Mouse (Mus musculus) thymus, postnatal 0 days (tissue): ENCODE results near the gene Mad2l1. TPM values are rescaled to one million over a fixed set of nuclear protein-coding genes. Genes with fewer than 3 reads are reported as not detected.
A peak's percentile ranks its signal among the peaks of the same experiment; 100 is the strongest.

Experiments
- DNase-seq: peaks from one replicate; pipeline ENCODE4 v3.0.0-alpha.2; 2015; ENCODE audit warnings: low spot score
- polyA plus RNA-seq: library from polyadenylated mRNA; unstranded; fragments of >200 nt; fragmentation: Nextera tagmentation; extraction: Ambion mirVana; gene quantifications from 2 replicates; pipeline ENCODE4 v1.2.1, GENCODE M21; 2015

Gene Mad2l1
- polyA plus RNA-seq = 140 TPM in 2 replicates

- DNase-seq = peak; percentile 99
Measured at GRCm38 (mm10) chr6:66535028-66535862, at the start of gene Mad2l1. Mad2l1 (plus strand) TSS chr6:66535390.

GRCm38 (mm10) chr6:66493685-66494084 lies 41.5 kb upstream of the Mad2l1 start:
- peak; percentile 28 for DNase-seq

- no peak for DNase-seq
Measured at GRCm38 (mm10) chr6:66516368-66516767, 18.8 kb upstream of the Mad2l1 start.

GRCm38 (mm10) chr6:66528386-66528785 lies 6.8 kb upstream of the Mad2l1 start:
- DNase-seq = no peak

- DNase-seq = peak; percentile 59
Measured at GRCm38 (mm10) chr6:66533241-66533640, 1.9 kb upstream of the Mad2l1 start.

GRCm38 (mm10) chr6:66534366-66534941 lies 736 bp upstream of the Mad2l1 start:
- DNase-seq = peak; percentile 19

GRCm38 (mm10) chr6:66535966-66536365 lies 776 bp downstream of the Mad2l1 start:
- DNase-seq = no peak

GRCm38 (mm10) chr6:66559996-66560395 lies 24.8 kb downstream of the Mad2l1 start, which contains the start of gene Vmn1r32:
Vmn1r32 (minus strand) TSS chr6:66560096.
- no peak for DNase-seq

- DNase-seq = no peak
Measured at GRCm38 (mm10) chr6:66595804-66596203, 60.6 kb downstream of the Mad2l1 start.

Other genes starting within 250 kb of the Mad2l1 start
- 0.06 TPM in 1 of 2 replicates, not detected in the other for gene Vmn1r32, start 24.7 kb downstream of the Mad2l1 start, polyA plus RNA-seq
- gene Vmn1r33, start 82.9 kb downstream of the Mad2l1 start, polyA plus RNA-seq = not detected in 2 replicates
- gene Vmn1r34, start 108.5 kb downstream of the Mad2l1 start, polyA plus RNA-seq = not detected in 2 replicates
- not detected in 2 replicates for gene Vmn1r35, start 150.5 kb downstream of the Mad2l1 start, polyA plus RNA-seq
- not detected in 2 replicates for gene Vmn1r36, start 183.8 kb downstream of the Mad2l1 start, polyA plus RNA-seq
- not detected in 2 replicates for gene Vmn1r37, start 194.0 kb downstream of the Mad2l1 start, polyA plus RNA-seq
- not detected in 2 replicates for gene Vmn1r38, start 247.2 kb downstream of the Mad2l1 start, polyA plus RNA-seq